Mouse (Mus musculus) layer of hippocampus, adult 8-10 months (tissue): ENCODE measurements around the gene Gm7682. TPM values are rescaled to one million over a fixed set of nuclear protein-coding genes. Genes with fewer than 3 reads are reported as not detected.
"Not testable (repeated sequence)": the region's sequence is repeated elsewhere in the genome, so short reads cannot be mapped to it uniquely, and the experiment has no call there.

Experiments
- DNase-seq, 2 experiments: peaks; one replicate each; pipeline ENCODE4 v3.0.0; 2022; ENCODE audit warnings: low spot score in 2 of 2
- total RNA-seq, 4 experiments: library from RNA; stranded (reverse); gene quantifications; 2 replicates each; pipeline ENCODE4 v1.2.4; 2022

The Gm7682 gene
- not detected for total RNA-seq

DNA sequence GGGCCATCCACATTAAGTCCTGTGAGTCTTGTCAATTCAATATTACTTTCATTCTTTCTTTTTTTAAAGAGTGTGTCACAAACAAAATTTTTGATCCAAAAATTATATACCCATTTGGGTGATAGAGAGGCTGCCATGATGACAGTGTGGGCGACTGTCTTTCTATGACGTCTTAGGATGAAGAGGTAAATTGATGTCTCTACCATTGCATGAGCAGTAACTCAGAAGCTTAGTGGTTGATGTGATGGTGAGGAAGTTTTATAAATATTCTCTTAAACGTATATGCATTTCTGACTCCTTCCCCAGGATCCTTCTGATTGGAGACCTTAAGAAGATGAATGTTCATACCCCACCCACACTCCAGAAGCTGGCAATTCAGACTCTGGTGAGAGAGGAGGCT lies at the start of gene Gm7682:
Gene Gm7682, plus strand, starts transcription at position 301 of the 400 bp plus-strand sequence.
- DNase-seq = not testable (repeated sequence)

Other genes starting within 250 kb of the Gm7682 start
- not detected for gene Gm3106, start 227.8 kb upstream of the Gm7682 start, total RNA-seq
- not detected for gene A430089I19Rik, start 139.0 kb upstream of the Gm7682 start, total RNA-seq
- not detected for gene Gm6502, start 131.3 kb upstream of the Gm7682 start, total RNA-seq
- not detected for gene AA792892, start 106.0 kb upstream of the Gm7682 start, total RNA-seq
- not detected for gene Gm3139, start 80.5 kb downstream of the Gm7682 start, total RNA-seq
- gene Gm3147, start 170.6 kb downstream of the Gm7682 start, total RNA-seq = not detected
- not detected for gene Gm6509, start 178.2 kb downstream of the Gm7682 start, total RNA-seq
- gene Gm6205, start 202.6 kb downstream of the Gm7682 start, total RNA-seq = not detected